Mouse (Mus musculus): ENCODE measurements around the gene Mgarp. TPM values are rescaled to one million over a fixed set of nuclear protein-coding genes. Genes with fewer than 3 reads are reported as not detected.
"Not testable (repeated sequence)": the region's sequence is repeated elsewhere in the genome, so short reads cannot be mapped to it uniquely, and the experiment has no call there.

Mgarp gene
- 0.36 TPM in 2 replicates for polyA plus RNA-seq (2012; rRNA removed)

DNA sequence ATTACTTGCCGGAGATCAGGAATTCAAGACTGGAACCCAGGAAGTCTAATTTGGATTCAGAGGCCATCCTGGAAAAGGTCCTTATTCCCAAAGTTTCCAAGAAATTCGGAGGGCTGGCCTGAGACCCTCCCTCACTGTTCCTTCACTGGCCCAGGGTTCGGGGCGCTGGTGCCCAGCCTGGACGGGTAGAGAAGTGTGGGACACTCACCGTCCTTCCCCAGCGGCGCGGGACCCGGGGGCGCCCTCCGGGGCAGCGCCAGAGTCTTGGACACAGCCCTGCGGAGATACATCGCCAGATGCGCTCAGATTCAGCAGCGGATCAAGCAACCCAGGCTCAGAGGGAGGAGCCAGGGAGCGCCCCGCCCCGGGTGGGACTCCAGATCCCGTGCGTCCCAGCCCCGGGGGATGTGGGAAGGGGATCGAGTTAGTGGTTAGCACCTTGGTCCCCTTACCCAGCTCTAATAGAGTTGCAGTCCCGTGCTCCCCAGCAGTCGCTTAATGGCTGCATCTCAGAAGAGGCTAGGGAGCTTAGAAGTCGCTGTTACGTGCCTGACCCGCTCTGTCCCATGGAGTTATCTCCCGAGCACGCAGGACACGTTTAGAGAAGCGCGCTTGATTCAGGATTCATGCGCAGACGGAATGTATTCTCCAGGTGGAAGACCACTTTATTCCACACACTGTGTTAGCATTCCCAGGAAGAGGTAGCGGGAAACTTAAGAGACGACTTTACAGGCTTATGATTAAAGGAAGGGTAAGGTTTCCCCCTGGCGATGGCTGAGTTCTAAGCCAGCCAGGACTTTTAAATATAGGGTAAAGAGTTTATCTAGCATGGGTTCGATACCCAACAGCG, at the start of gene Mgarp:
Mgarp (minus strand) TSS at position 520 of the 850 bp plus-strand sequence.
- H3K27me3 ChIP-seq (ENCODE audit: control insufficient read depth, insufficient read depth, low read length): no peaks in the 10 kb centered on the region
- DNase-seq (ENCODE audit: low read depth in 1 of 2, low spot score in 2 of 2): peak in 1 of 2 experiments; percentile 34
- no peaks in the 10 kb centered on the region for H3K36me3 ChIP-seq (ENCODE audit: control insufficient read depth, insufficient read depth, low read length)
- 7% methylated on average over 41 of the region's 41 CpGs for WGBS
- peak within 1 kb of the TSS; percentile 62 for H3K4me3 ChIP-seq (ENCODE audit: extremely low read depth, insufficient read depth, insufficient read length)
- H3K4me1 ChIP-seq (ENCODE audit: control insufficient read depth, insufficient read depth, insufficient read length): peaks cover 3% of the 10 kb centered on the region
- no peak within 1 kb of the TSS for H3K27ac ChIP-seq (ENCODE audit: insufficient read depth, low read length)
- TF ChIP-seq POLR2A (IDR thresholded peaks at IDR 0.05; ENCODE audit: low read depth, low read length) (no peak), CTCF (IDR thresholded peaks at IDR 0.05; ENCODE audit: extremely low read depth, insufficient read depth, insufficient read length, insufficient replicate concordance) (no peak)

DNA sequence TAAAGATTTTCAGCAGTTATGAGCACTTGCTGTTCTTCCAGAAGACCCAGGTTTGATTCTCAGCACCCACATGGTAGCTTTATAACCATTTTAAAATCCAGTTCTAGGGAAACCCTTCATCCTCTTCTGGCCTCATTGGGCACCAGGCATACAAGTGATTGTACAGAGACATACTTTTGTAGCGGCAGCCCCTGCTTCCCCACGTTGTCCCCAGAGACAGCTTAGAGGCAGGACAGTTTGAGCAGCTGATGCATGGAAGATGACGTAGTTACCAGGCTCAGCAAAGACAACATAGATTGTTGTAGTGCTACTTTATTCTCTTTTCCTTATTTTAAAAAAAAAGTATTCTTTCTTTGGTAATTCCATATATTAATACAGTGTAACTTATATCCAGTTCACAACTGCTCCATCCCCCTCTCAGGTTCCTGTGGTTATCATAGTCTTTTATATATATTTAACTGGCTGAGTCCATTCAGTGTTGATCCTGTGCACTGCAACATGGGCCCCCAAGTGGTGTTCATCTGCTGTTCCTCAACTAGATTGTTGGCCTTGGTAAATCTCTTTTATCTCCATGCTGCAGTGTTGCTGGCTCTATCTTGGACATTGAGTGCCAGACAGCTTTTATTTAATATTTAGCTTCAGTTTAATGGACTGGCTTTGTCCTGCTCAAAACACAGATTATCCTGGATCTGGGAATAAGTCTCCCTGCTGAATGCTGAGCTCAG, 38.5 kb upstream of the Mgarp start:
- DNase-seq (ENCODE audit: low read depth in 1 of 2, low spot score in 2 of 2): peak; percentile 18 to 31
- 42% methylated on average over 3 of the region's 3 CpGs for whole genome bisulfite sequencing
- no peak overlapping the region for H3K27ac ChIP-seq (ENCODE audit: insufficient read depth, low read length)
- TF ChIP-seq POLR2A (IDR thresholded peaks at IDR 0.05; ENCODE audit: low read depth, low read length) (no peak), CTCF (IDR thresholded peaks at IDR 0.05; ENCODE audit: extremely low read depth, insufficient read depth, insufficient read length, insufficient replicate concordance) (no peak)
- peaks cover 5% of the 10 kb centered on the region for H3K36me3 ChIP-seq (ENCODE audit: control insufficient read depth, insufficient read depth, low read length)
- H3K4me1 ChIP-seq (ENCODE audit: control insufficient read depth, insufficient read depth, insufficient read length): no peaks in the 10 kb centered on the region
- no peak overlapping the region for H3K4me3 ChIP-seq (ENCODE audit: extremely low read depth, insufficient read depth, insufficient read length)
- no peaks in the 10 kb centered on the region for H3K27me3 ChIP-seq (ENCODE audit: control insufficient read depth, insufficient read depth, low read length)

DNA sequence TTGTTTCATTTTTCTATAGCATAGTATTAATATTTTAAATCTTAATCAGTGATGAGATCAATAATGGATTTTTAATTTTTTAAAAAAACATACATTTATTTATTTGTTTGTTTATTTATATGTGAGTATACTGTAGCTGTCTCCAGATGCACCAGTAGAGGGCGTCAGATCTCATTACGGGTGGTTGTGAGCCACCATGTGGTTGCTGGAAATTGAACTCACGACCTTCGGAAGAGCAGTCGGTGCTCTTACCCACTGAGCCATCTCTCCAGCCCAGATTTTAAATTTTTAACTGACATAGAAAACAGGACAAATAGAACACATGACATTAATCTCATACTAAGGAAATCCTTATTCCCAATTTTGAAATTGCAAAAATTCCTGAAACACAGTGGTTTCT, 37.8 kb upstream of the Mgarp start:
- not testable (repeated sequence) for H3K27ac ChIP-seq (ENCODE audit: insufficient read depth, low read length); H3K27me3 ChIP-seq (ENCODE audit: control insufficient read depth, insufficient read depth, low read length); H3K4me1 ChIP-seq (ENCODE audit: control insufficient read depth, insufficient read depth, insufficient read length); H3K36me3 ChIP-seq (ENCODE audit: control insufficient read depth, insufficient read depth, low read length); DNase-seq (ENCODE audit: low read depth in 1 of 2, low spot score in 2 of 2); H3K4me3 ChIP-seq (ENCODE audit: extremely low read depth, insufficient read depth, insufficient read length)
- WGBS: 89% methylated on average over 5 of the region's 5 CpGs

DNA sequence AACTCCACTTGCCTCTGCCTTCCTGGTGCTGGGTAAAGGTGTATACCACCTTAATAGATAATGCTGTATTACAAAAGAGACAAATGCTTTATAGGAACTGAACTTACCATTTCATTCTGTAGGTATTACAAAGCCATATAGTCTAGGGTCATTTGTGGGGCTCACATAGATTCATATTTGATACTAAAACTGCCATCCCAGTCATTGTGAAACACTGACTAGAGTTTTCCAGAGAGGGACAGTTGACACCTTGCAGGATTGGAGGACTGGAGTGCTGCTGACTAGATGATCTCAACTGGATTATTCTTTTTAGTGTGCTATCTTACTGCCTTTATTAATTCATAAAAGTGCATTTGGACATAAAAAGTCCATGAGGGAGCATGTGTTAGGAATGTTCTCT, 28.9 kb upstream of the Mgarp start:
- no peaks in the 10 kb centered on the region for H3K36me3 ChIP-seq (ENCODE audit: control insufficient read depth, insufficient read depth, low read length)

DNA sequence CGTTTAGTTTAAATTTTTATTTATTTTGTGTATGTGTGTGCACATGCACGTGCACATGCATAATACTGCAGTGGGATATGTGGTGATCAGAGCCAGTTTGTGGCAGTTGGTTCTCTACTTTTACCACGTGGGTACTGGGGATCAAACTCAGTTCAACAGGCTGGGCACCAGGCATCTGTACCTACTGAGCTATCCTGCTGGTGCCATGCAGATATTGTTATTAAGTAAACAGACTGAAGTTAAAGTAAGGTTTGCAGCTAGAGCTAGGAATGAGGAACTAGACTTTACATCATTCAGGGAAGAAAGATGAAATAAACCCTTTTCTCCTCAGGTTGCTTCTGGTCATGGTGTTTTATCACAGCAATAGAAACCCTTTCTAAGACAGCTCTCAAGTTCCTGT, 25.4 kb upstream of the Mgarp start:
- DNase-seq (ENCODE audit: low read depth in 1 of 2, low spot score in 2 of 2): no peak
- Histone ChIP-seq H3K4me3 (ENCODE audit: extremely low read depth, insufficient read depth, insufficient read length) (no peak overlapping the region), H3K4me1 (ENCODE audit: control insufficient read depth, insufficient read depth, insufficient read length) (peaks cover 4% of the 10 kb centered on the region; the same call in 1 of the 2 replicates), H3K27me3 (ENCODE audit: control insufficient read depth, insufficient read depth, low read length) (no peaks in the 10 kb centered on the region), H3K36me3 (ENCODE audit: control insufficient read depth, insufficient read depth, low read length) (no peaks in the 10 kb centered on the region), H3K27ac (ENCODE audit: insufficient read depth, low read length) (no peak overlapping the region)
- WGBS: 32% methylated on average over 3 of the region's 3 CpGs
- TF ChIP-seq CTCF (IDR thresholded peaks at IDR 0.05; ENCODE audit: extremely low read depth, insufficient read depth, insufficient read length, insufficient replicate concordance) (no peak), POLR2A (IDR thresholded peaks at IDR 0.05; ENCODE audit: low read depth, low read length) (no peak)

More for the DNA sequence above, 28.9 kb upstream of the Mgarp start:
- Histone ChIP-seq H3K4me1 (ENCODE audit: control insufficient read depth, insufficient read depth, insufficient read length) (peaks cover 3% of the 10 kb centered on the region; the same call in 1 of the 2 replicates), H3K27ac (ENCODE audit: insufficient read depth, low read length) (no peak overlapping the region), H3K4me3 (ENCODE audit: extremely low read depth, insufficient read depth, insufficient read length) (no peak overlapping the region), H3K27me3 (ENCODE audit: control insufficient read depth, insufficient read depth, low read length) (no peaks in the 10 kb centered on the region)
- TF ChIP-seq POLR2A (IDR thresholded peaks at IDR 0.05; ENCODE audit: low read depth, low read length) (no peak), CTCF (IDR thresholded peaks at IDR 0.05; ENCODE audit: extremely low read depth, insufficient read depth, insufficient read length, insufficient replicate concordance) (no peak)
- no peak for DNase-seq (ENCODE audit: low read depth in 1 of 2, low spot score in 2 of 2)

- TF ChIP-seq CTCF (IDR thresholded peaks at IDR 0.05; ENCODE audit: extremely low read depth, insufficient read depth, insufficient read length, insufficient replicate concordance) (no peak), POLR2A (IDR thresholded peaks at IDR 0.05; ENCODE audit: low read depth, low read length) (no peak)
- no peak overlapping the region for H3K4me3 ChIP-seq (ENCODE audit: extremely low read depth, insufficient read depth, insufficient read length)
- H3K27ac ChIP-seq (ENCODE audit: insufficient read depth, low read length): no peak overlapping the region
- WGBS: 82% methylated on average over 2 of the region's 2 CpGs
- DNase-seq (ENCODE audit: low read depth in 1 of 2, low spot score in 2 of 2): no peak
- H3K4me1 ChIP-seq (ENCODE audit: control insufficient read depth, insufficient read depth, insufficient read length): peaks cover 7% of the 10 kb centered on the region
- no peaks in the 10 kb centered on the region for H3K36me3 ChIP-seq (ENCODE audit: control insufficient read depth, insufficient read depth, low read length)
- no peaks in the 10 kb centered on the region for H3K27me3 ChIP-seq (ENCODE audit: control insufficient read depth, insufficient read depth, low read length)
Observed at GRCm38 (mm10) chr3:51417966-51418365, 21.4 kb upstream of the Mgarp start.

DNA sequence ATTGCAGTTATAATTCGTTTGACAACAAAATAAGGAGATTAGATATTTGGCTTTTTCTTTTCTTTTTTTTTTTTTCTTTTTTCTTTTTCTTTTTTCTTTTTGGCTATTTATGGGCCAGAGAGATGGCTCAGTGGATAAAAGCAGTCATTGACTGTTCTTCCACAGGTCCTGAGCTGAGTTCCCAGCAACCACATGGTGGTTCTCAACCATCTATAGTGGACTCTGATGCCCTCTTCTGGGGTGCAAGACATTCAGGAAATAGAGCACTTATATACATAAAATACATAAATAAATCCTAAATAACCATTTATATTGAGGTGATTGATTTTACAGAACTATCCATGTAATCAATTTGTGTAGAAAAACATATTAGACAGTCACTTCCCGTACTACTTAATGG, 20.9 kb upstream of the Mgarp start:
- no peak overlapping the region for H3K4me3 ChIP-seq (ENCODE audit: extremely low read depth, insufficient read depth, insufficient read length)
- no peak overlapping the region for H3K27ac ChIP-seq (ENCODE audit: insufficient read depth, low read length)
- 49% methylated on average over 2 of the region's 2 CpGs for WGBS
- no peak for TF ChIP-seq POLR2A (IDR thresholded peaks at IDR 0.05; ENCODE audit: low read depth, low read length)
- no peak for TF ChIP-seq CTCF (IDR thresholded peaks at IDR 0.05; ENCODE audit: extremely low read depth, insufficient read depth, insufficient read length, insufficient replicate concordance)
- no peak for DNase-seq (ENCODE audit: low read depth in 1 of 2, low spot score in 2 of 2)
- no peaks in the 10 kb centered on the region for H3K36me3 ChIP-seq (ENCODE audit: control insufficient read depth, insufficient read depth, low read length)
- no peaks in the 10 kb centered on the region for H3K27me3 ChIP-seq (ENCODE audit: control insufficient read depth, insufficient read depth, low read length)
- H3K4me1 ChIP-seq (ENCODE audit: control insufficient read depth, insufficient read depth, insufficient read length): peaks cover 7% of the 10 kb centered on the region
